Mouse (Mus musculus): ENCODE measurements around the gene Slc5a11. TPM values are rescaled to one million over a fixed set of nuclear protein-coding genes. Genes with fewer than 3 reads are reported as not detected.

Gene Slc5a11
- polyA plus RNA-seq, 1 experiment, result 1.2 TPM

DNA sequence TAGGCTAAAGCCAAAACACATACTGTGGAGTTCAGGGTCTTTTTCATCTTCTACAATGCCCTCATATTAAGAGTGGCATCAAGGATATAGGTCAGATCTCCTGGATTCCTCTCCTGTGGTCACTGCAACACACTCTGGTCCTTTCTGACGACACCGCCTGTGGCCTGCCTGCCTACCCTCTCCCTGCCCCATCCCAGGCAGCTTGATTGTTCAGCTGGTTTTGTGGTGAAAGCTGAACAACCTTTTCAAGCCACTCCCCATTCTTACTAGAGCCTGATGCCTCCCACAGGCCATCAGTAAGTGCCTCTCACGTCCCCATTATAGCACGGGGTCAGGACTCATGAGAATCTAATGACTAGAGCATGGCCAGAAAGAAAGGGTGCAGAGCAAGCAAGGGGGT lies 74.6 kb downstream of the Slc5a11 start:
- DNase-seq, result no peak
- WGBS, result 78% methylated on average over 4 of the region's 4 CpGs
- TF ChIP-seq POLR2A (IDR thresholded peaks at IDR 0.05; ENCODE audit: borderline replicate concordance, extremely low read depth, low read depth, low read length), result no peak
- TF ChIP-seq CTCF (IDR thresholded peaks at IDR 0.05; ENCODE audit: insufficient read depth, low read length), result no peak
- Histone ChIP-seq H3K4me1 (ENCODE audit: control insufficient read depth, insufficient read depth, low read length) (no peaks in the 10 kb centered on the region), H3K4me3 (replicated peaks; ENCODE audit: extremely low read depth, low read depth, low read length) (no peak overlapping the region)

DNA sequence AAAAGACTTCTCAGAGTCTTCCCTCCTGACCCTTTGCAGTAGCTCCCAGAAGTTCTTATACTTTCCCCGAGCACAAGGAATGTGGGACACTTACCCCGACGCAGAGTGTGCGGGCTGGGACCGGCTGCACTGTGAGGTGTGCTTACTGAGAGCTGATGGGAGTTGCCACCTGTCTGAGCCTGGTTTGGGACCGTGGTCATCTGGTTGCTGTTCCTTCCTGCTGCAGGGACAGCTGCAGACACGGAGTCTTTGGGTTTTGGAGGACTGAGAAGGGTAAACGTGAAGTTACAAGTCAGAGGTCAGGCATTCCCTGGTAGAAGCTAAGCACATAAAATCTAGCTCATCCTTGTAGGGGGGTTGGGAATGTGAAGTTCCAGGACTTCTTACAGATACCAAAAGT lies 77.4 kb downstream of the Slc5a11 start:
- TF ChIP-seq POLR2A (IDR thresholded peaks at IDR 0.05; ENCODE audit: borderline replicate concordance, extremely low read depth, low read depth, low read length), result no peak
- TF ChIP-seq CTCF (IDR thresholded peaks at IDR 0.05; ENCODE audit: insufficient read depth, low read length), result no peak
- DNase-seq, result no peak
- Histone ChIP-seq H3K4me1 (ENCODE audit: control insufficient read depth, insufficient read depth, low read length) (no peaks in the 10 kb centered on the region), H3K4me3 (replicated peaks; ENCODE audit: extremely low read depth, low read depth, low read length) (no peak overlapping the region)
- 88% methylated on average over 8 of the region's 8 CpGs for WGBS

DNA sequence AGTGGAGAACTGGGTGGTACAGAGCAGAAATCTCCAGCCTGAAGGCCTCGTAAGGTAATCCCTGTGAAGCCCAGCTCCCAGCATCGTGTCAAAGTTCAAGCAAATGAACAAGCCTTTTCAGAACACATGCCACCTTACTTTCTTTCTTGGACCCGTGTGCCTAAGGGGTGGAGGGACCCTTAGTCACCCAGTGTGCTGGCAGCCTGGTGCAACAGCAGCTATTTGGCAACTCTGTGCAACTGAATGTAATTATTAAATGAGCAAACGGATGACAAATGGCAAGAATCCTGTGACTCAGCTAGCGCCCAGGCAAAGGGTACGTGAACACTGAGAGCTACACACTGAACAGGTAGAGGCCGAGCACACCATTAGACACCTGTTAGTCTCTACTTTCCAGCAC lies 79.3 kb downstream of the Slc5a11 start:
- no peaks in the 10 kb centered on the region for H3K4me1 ChIP-seq (ENCODE audit: control insufficient read depth, insufficient read depth, low read length)
- WGBS, result 86% methylated on average over 7 of the region's 7 CpGs
- no peak for DNase-seq
- no peak overlapping the region for H3K4me3 ChIP-seq (replicated peaks; ENCODE audit: extremely low read depth, low read depth, low read length)
- TF ChIP-seq CTCF (IDR thresholded peaks at IDR 0.05; ENCODE audit: insufficient read depth, low read length) (no peak), POLR2A (IDR thresholded peaks at IDR 0.05; ENCODE audit: borderline replicate concordance, extremely low read depth, low read depth, low read length) (no peak)

DNA sequence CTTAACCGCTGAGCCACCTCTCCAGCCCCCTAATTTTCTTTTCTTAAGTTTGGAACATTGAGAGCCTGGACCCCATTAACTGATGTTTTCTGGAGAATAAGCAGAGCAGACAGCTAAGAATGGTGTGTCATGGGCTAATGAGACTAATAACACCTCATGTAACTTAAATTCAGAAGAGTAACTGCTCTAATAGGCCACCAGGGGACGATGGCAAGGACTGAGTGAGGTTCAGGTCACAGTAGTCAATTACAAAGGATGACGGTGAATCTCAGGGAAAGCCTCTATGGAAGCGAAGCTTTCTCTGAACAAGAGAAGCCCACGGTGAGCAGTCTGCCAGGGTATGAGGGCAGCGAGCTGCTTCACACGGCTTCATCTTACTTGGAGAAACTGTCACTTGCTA lies 80.8 kb downstream of the Slc5a11 start:
- no peak overlapping the region for H3K4me3 ChIP-seq (replicated peaks; ENCODE audit: extremely low read depth, low read depth, low read length)
- H3K4me1 ChIP-seq (ENCODE audit: control insufficient read depth, insufficient read depth, low read length), result no peaks in the 10 kb centered on the region
- 85% methylated on average over 7 of the region's 7 CpGs for WGBS

DNA sequence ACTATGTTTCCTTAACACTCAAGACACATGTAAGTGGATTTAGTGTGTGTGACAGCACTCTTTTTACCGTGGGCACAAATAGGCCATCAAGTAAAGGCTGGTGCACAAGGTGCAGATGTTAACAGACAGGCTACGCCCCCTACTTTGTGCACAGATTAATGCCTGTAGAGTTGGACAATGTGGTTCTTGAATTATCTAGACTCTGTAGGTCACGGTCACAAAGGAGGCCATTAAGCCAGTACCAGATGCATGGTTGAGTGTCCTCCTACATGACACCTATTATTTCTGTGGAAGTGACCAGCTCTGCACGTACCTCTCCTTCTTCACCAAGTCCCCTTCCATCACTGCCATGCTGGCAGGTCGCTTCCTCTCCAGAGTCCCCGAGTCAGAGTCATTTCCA lies 81.5 kb downstream of the Slc5a11 start:
- TF ChIP-seq CTCF (IDR thresholded peaks at IDR 0.05; ENCODE audit: insufficient read depth, low read length) (no peak), POLR2A (IDR thresholded peaks at IDR 0.05; ENCODE audit: borderline replicate concordance, extremely low read depth, low read depth, low read length) (no peak)
- WGBS, result 91% methylated on average over 6 of the region's 6 CpGs

More for the DNA sequence above, 80.8 kb downstream of the Slc5a11 start:
- no peak for TF ChIP-seq CTCF (IDR thresholded peaks at IDR 0.05; ENCODE audit: insufficient read depth, low read length)
- TF ChIP-seq POLR2A (IDR thresholded peaks at IDR 0.05; ENCODE audit: borderline replicate concordance, extremely low read depth, low read depth, low read length), result no peak
- DNase-seq, result no peak

DNA sequence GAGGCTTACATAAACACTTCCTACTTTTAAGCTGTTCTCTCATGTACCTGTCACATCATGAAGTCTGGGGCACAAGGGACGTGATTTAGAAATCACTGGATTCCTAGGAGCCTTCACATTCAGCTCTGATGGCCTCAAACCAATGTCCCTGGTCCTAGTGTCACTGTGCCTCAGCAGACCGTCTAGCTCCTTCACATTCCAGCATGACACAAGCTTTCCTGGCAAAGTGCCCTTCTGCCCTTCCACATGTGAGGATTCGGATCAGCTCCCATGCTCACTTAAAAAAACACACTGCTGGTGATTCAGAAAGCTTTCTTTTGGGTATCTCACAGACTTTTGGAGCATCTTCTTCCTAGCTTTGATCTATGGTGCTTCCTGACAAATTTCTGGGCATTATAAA lies 83.6 kb downstream of the Slc5a11 start:
- WGBS, result 26% methylated on average over 3 of the region's 3 CpGs
- TF ChIP-seq CTCF (IDR thresholded peaks at IDR 0.05; ENCODE audit: insufficient read depth, low read length) (no peak), POLR2A (IDR thresholded peaks at IDR 0.05; ENCODE audit: borderline replicate concordance, extremely low read depth, low read depth, low read length) (no peak)
- Histone ChIP-seq H3K4me3 (replicated peaks; ENCODE audit: extremely low read depth, low read depth, low read length) (no peak overlapping the region), H3K4me1 (ENCODE audit: control insufficient read depth, insufficient read depth, low read length) (no peaks in the 10 kb centered on the region)
- DNase-seq, result no peak

More for the DNA sequence above, 81.5 kb downstream of the Slc5a11 start:
- no peaks in the 10 kb centered on the region for H3K4me1 ChIP-seq (ENCODE audit: control insufficient read depth, insufficient read depth, low read length)
- no peak for DNase-seq
- no peak overlapping the region for H3K4me3 ChIP-seq (replicated peaks; ENCODE audit: extremely low read depth, low read depth, low read length)

DNA sequence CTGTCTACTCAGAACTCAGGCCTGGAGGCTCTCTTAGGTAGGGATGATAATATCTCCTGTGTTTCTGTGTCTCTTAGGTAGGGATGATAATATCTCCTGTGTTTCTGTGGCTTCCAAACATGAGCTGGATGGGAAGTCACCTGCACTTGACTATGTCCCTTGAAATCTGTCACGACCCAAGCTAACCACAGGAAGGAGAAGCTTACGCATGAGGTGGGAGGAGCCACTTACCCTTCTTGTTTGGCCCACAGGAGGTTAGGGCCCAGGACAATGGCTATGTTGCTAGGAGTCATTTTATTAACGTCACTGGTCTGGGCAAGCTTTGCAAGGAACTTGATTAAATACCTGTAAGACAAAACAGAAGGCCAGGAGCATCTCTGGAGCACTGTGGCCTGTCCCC lies 85.7 kb downstream of the Slc5a11 start:
- Histone ChIP-seq H3K4me1 (ENCODE audit: control insufficient read depth, insufficient read depth, low read length) (no peaks in the 10 kb centered on the region), H3K4me3 (replicated peaks; ENCODE audit: extremely low read depth, low read depth, low read length) (no peak overlapping the region)
- WGBS, result 53% methylated on average over 3 of the region's 3 CpGs
- DNase-seq, result no peak
- no peak for TF ChIP-seq POLR2A (IDR thresholded peaks at IDR 0.05; ENCODE audit: borderline replicate concordance, extremely low read depth, low read depth, low read length)
- no peak for TF ChIP-seq CTCF (IDR thresholded peaks at IDR 0.05; ENCODE audit: insufficient read depth, low read length)

DNA sequence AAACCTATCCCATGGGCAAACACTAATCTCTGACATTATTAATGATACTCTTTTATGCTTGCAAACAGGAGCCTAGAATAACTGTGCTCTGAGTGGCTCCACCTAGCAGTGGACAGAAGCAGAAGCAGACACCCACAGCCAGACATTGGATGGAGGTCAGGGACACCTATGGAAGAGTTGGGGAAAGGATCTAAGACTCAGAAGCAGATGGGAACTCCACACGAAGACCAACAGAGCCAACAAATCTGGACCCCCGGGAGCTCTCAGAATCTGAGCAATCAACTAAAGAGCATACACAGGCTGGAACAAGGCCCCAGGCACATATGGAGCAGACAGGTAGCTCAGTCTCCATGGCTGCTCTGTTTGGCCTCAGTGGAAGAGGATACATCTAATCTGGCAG lies 90.8 kb downstream of the Slc5a11 start:
- 88% methylated on average over 2 of the region's 2 CpGs for WGBS
- TF ChIP-seq CTCF (IDR thresholded peaks at IDR 0.05; ENCODE audit: insufficient read depth, low read length), result no peak
- no peak for DNase-seq
- Histone ChIP-seq H3K4me1 (ENCODE audit: control insufficient read depth, insufficient read depth, low read length) (no peaks in the 10 kb centered on the region), H3K4me3 (replicated peaks; ENCODE audit: extremely low read depth, low read depth, low read length) (no peak overlapping the region)

DNA sequence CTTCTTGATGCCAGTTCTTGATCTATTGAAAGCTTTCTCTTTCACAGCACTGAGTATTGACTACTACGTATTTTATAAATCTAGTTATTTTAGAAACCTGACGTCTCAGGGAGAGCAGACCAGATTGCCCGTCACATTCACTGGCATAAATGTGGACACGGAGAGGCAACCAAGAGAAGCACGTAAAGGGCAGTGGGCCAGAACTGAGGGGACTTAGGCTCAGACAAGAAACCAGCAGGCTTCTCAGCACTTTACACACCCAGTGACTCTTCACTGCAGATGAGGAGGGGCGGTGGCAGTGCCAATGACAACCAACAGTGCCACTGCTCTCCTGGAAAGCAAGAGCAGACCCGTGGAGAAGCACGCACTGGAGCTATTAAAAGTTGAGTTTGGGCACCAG lies 92.7 kb downstream of the Slc5a11 start:
- WGBS, result 89% methylated on average over 8 of the region's 8 CpGs

DNA sequence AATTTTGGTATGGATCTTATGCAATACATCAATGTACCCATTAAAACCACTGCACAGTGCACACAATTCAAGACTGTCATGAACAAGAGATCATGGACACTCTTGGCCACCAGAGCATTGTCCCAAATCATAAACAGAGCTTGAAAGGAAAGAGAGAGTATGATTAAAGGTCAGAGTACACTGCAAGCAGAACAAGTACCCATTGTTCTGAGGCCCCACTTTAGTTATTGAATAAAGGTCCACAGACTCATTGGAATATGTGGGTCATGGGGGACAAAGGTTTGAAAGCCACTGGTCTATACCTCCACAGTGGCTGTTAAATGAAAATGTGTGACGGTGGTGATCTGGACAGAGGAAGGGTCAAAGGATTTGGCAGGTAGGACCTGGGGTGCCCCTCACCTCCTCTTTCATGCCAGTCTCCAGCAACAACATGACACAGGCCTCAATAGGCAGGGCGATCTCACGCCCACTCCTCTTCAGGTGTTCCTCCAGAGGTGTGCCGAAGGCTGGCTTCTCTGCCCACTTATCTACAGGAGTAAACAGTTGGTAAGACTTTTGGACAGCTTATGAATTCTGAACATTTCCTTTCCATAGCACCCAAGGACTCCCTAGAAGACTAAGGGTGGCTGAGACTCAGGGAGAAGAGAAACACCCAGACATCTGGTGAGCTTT lies 93.4 kb downstream of the Slc5a11 start:
- DNase-seq, result no peak
- TF ChIP-seq CTCF (IDR thresholded peaks at IDR 0.05; ENCODE audit: insufficient read depth, low read length), result no peak
- TF ChIP-seq POLR2A (IDR thresholded peaks at IDR 0.05; ENCODE audit: borderline replicate concordance, extremely low read depth, low read depth, low read length), result no peak
- WGBS, result 84% methylated on average over 4 of the region's 4 CpGs
- Histone ChIP-seq H3K4me3 (replicated peaks; ENCODE audit: extremely low read depth, low read depth, low read length) (no peak overlapping the region), H3K4me1 (ENCODE audit: control insufficient read depth, insufficient read depth, low read length) (no peaks in the 10 kb centered on the region)

More for the DNA sequence above, 92.7 kb downstream of the Slc5a11 start:
- no peaks in the 10 kb centered on the region for H3K4me1 ChIP-seq (ENCODE audit: control insufficient read depth, insufficient read depth, low read length)
- no peak for DNase-seq
- no peak overlapping the region for H3K4me3 ChIP-seq (replicated peaks; ENCODE audit: extremely low read depth, low read depth, low read length)
- TF ChIP-seq CTCF (IDR thresholded peaks at IDR 0.05; ENCODE audit: insufficient read depth, low read length) (no peak), POLR2A (IDR thresholded peaks at IDR 0.05; ENCODE audit: borderline replicate concordance, extremely low read depth, low read depth, low read length) (no peak)

All from lung, adult 2 months (tissue).